ENCODE assay signal across 25 mouse cellular contexts in genomic region chr8:127025775-127026174, GRCm38 (mm10). TPM values are rescaled to one million over a fixed set of nuclear protein-coding genes. Genes with fewer than 3 reads are reported as not detected.
DNase-seq lines count a peak whose midpoint lies in the region; ATAC-seq and TF ChIP-seq lines count a peak whose summit lies in the region.
"Had no signal": no experiment of that assay in that cellular context is flagged by ENCODE, and none has a peak within 500 bp of the region (broad histone marks: within the 10 kb centered on the region; RNA-seq: fewer than 3 reads in every experiment).

No protein-coding gene starts in this region.

- H3K4me1 ChIP-seq in kidney, embryonic 14.5 days (ENCODE audit: control insufficient read depth, insufficient read depth, low read length) = no peaks in the 10 kb centered on the region
- no peaks in the 10 kb centered on the region for H3K4me1 ChIP-seq in lung, embryonic 16.5 days (replicated peaks; ENCODE audit: control insufficient read depth, insufficient read depth, low read length)
- H3K4me1 ChIP-seq in lung, postnatal 0 days (ENCODE audit: insufficient read depth, low read depth, low read length) = no peaks in the 10 kb centered on the region
- no peaks in the 10 kb centered on the region for H3K4me1 ChIP-seq in limb, embryonic 15.5 days
- H3K4me1 ChIP-seq: forebrain, embryonic 13.5 days; hindbrain, embryonic 15.5 days; midbrain, embryonic 15.5 days; neural tube, embryonic 12.5 days had no signal

- H3K4me3 ChIP-seq in kidney, embryonic 14.5 days (ENCODE audit: low read length) = no peak overlapping the region
- 0 out of 2 replicates have a peak overlapping the region, but pooled peaks have one; percentile 13 for H3K4me3 ChIP-seq in lung, embryonic 16.5 days (ENCODE audit: low read length)
- no peak overlapping the region for H3K4me3 ChIP-seq in lung, postnatal 0 days (ENCODE audit: low read depth, low read length)
- no peak overlapping the region for H3K4me3 ChIP-seq in limb, embryonic 15.5 days
- H3K4me3 ChIP-seq: erythroblast, embryonic 14.5 days; forebrain, embryonic 13.5 days; heart, adult 2 months; hindbrain, embryonic 15.5 days; layer of hippocampus, adult 2 months; midbrain, embryonic 15.5 days; neural tube, embryonic 12.5 days had no signal

- TF ChIP-seq CTCF in lung, postnatal 0 days (IDR thresholded peaks at IDR 0.05) = no peak

- H3K9me3 ChIP-seq in kidney, embryonic 14.5 days (ENCODE audit: control insufficient read depth, low read length) = no peaks in the 10 kb centered on the region
- no peaks in the 10 kb centered on the region for H3K9me3 ChIP-seq in lung, embryonic 16.5 days (ENCODE audit: control insufficient read depth, low read length)
- H3K9me3 ChIP-seq in lung, postnatal 0 days (ENCODE audit: low read length) = no peaks in the 10 kb centered on the region
- H3K9me3 ChIP-seq in limb, embryonic 15.5 days = no peaks in the 10 kb centered on the region
- H3K9me3 ChIP-seq: forebrain, embryonic 13.5 days; hindbrain, embryonic 15.5 days; midbrain, embryonic 15.5 days; neural tube, embryonic 12.5 days had no signal

- 51% methylated on average over 11 of the region's 11 CpGs for WGBS in kidney, embryonic 14.5 days
- whole genome bisulfite sequencing in lung, embryonic 16.5 days = 45% methylated on average over 11 of the region's 11 CpGs
- 58% methylated on average over 11 of the region's 11 CpGs for WGBS in lung, postnatal 0 days
- WGBS in limb, embryonic 15.5 days = 48% methylated on average over 11 of the region's 11 CpGs

- peak overlapping the region; percentile 21; the same call in 1 of the 2 replicates for H3K4me2 ChIP-seq in kidney, embryonic 14.5 days (replicated peaks; ENCODE audit: low read depth, low read length)
- peak overlapping the region; percentile 26 for H3K4me2 ChIP-seq in lung, embryonic 16.5 days (ENCODE audit: low read depth, low read length)
- H3K4me2 ChIP-seq in lung, postnatal 0 days (replicated peaks; ENCODE audit: low read depth, low read length) = no peak overlapping the region; the same call in 1 of the 2 replicates
- no peak overlapping the region for H3K4me2 ChIP-seq in limb, embryonic 15.5 days
- H3K4me2 ChIP-seq: forebrain, embryonic 13.5 days; hindbrain, embryonic 15.5 days; midbrain, embryonic 15.5 days; neural tube, embryonic 12.5 days had no signal

- no peak for TF ChIP-seq EP300 in lung, postnatal 0 days (IDR thresholded peaks at IDR 0.05)

- no peaks in the 10 kb centered on the region for H3K27me3 ChIP-seq in kidney, embryonic 14.5 days (ENCODE audit: control insufficient read depth, insufficient read depth, low read length)
- no peaks in the 10 kb centered on the region for H3K27me3 ChIP-seq in lung, embryonic 16.5 days (ENCODE audit: control insufficient read depth, insufficient read depth, low read depth, low read length)
- H3K27me3 ChIP-seq in lung, postnatal 0 days (replicated peaks; ENCODE audit: insufficient read depth, low read length) = no peaks in the 10 kb centered on the region
- no peaks in the 10 kb centered on the region for H3K27me3 ChIP-seq in limb, embryonic 15.5 days
- H3K27me3 ChIP-seq: forebrain, embryonic 13.5 days; hindbrain, embryonic 15.5 days; midbrain, embryonic 15.5 days; neural tube, embryonic 12.5 days had no signal

- DNase-seq in kidney, postnatal 10 days = no peak
- no peak for DNase-seq in lung, postnatal 0 days (ENCODE audit: low spot score)
- no peak for DNase-seq in left cerebral cortex, postnatal 14 days (ENCODE audit: low spot score in 2 of 2)
- DNase-seq in B cell, adult 2 months = no peak
- DNase-seq in right cerebral cortex, postnatal 10 days (ENCODE audit: low spot score in 2 of 2) = no peak
- DNase-seq: adrenal gland, postnatal 14 days; cerebellum, adult 9-10 months; gastrocnemius, postnatal 36 days; heart, adult 2 months; heart, postnatal 36 days; layer of hippocampus, postnatal 36 days; liver, postnatal 0 days; right cerebral cortex, postnatal 25 days; spleen, adult 18-20 months; thymus, adult 2 months had no signal

- H3K9ac ChIP-seq in kidney, embryonic 14.5 days (ENCODE audit: low read depth, low read length) = no peak overlapping the region
- H3K9ac ChIP-seq in lung, embryonic 16.5 days (ENCODE audit: low read length) = no peak overlapping the region
- H3K9ac ChIP-seq in lung, postnatal 0 days (replicated peaks; ENCODE audit: low read depth) = no peak overlapping the region
- H3K9ac ChIP-seq in limb, embryonic 15.5 days = no peak overlapping the region
- H3K9ac ChIP-seq: forebrain, embryonic 13.5 days; hindbrain, embryonic 15.5 days; liver, postnatal 0 days; midbrain, embryonic 15.5 days; neural tube, embryonic 12.5 days had no signal

- no peak for ATAC-seq in kidney, embryonic 14.5 days (ENCODE audit: low FRiP score, low TSS enrichment)
- 0 out of 2 replicates have a peak, but pooled peaks have one; percentile 43 for ATAC-seq in lung, embryonic 16.5 days (ENCODE audit: low read depth)
- no peak for ATAC-seq in lung, postnatal 0 days
- no peak for ATAC-seq in limb, embryonic 15.5 days (ENCODE audit: insufficient number of reproducible peaks, low FRiP score, low TSS enrichment, low read depth)
- ATAC-seq: forebrain, embryonic 13.5 days; liver, postnatal 0 days; midbrain, embryonic 15.5 days had no signal

- intact Hi-C loops in left cerebral cortex, postnatal 14 days (cut with DNase I) = no loop called here

- no peaks in the 10 kb centered on the region for H3K36me3 ChIP-seq in kidney, embryonic 14.5 days (ENCODE audit: control insufficient read depth, insufficient read depth, low read length)
- H3K36me3 ChIP-seq in lung, embryonic 16.5 days (ENCODE audit: control insufficient read depth, insufficient read depth, low read length) = no peaks in the 10 kb centered on the region
- H3K36me3 ChIP-seq in lung, postnatal 0 days (ENCODE audit: insufficient read depth, low read length) = no peaks in the 10 kb centered on the region
- H3K36me3 ChIP-seq in limb, embryonic 15.5 days = no peaks in the 10 kb centered on the region
- H3K36me3 ChIP-seq: hindbrain, embryonic 15.5 days; midbrain, embryonic 15.5 days; neural tube, embryonic 12.5 days had no signal

- H3K27ac ChIP-seq in kidney, embryonic 14.5 days (ENCODE audit: low read depth, low read length) = no peak overlapping the region
- H3K27ac ChIP-seq in lung, embryonic 16.5 days (ENCODE audit: low read length) = no peak overlapping the region
- no peak overlapping the region for H3K27ac ChIP-seq in lung, postnatal 0 days (ENCODE audit: low read length)
- H3K27ac ChIP-seq in limb, embryonic 15.5 days = peak overlapping the region; percentile 54
- H3K27ac ChIP-seq: forebrain, embryonic 13.5 days; heart, adult 2 months; hindbrain, embryonic 15.5 days; layer of hippocampus, adult 2 months; macrophage; midbrain, embryonic 15.5 days; neural tube, embryonic 12.5 days had no signal

RNA-seq across cellular contexts. Expression of gene Pard3, which starts 37.9 kb away (rescaled TPM):
- polyA plus RNA-seq in kidney, embryonic 14.5 days (2014; fragmentation: Nextera tagmentation; extraction: Ambion mirVana) = 20.1 and 36.9 TPM in 2 replicates
- 19.0 and 19.4 TPM in 2 replicates for polyA plus RNA-seq in lung, embryonic 16.5 days (2015; fragmentation: Nextera tagmentation; extraction: Ambion mirVana)
- 13.2 and 16.2 TPM in 2 replicates for polyA plus RNA-seq in lung, postnatal 0 days (2015; fragmentation: Nextera tagmentation; extraction: Ambion mirVana)
- 31.4 and 37.8 TPM in 2 replicates for polyA plus RNA-seq in limb, embryonic 15.5 days (2015; fragmentation: Nextera tagmentation; extraction: Ambion mirVana)
- total RNA-seq in left cerebral cortex, postnatal 14 days (2021) = 10 to 100 TPM; 12.0 to 13.2 TPM
- polyA plus RNA-seq: macrophage had no signal

RNA-seq across cellular contexts. Expression of gene Rbm34, which starts 54.9 kb away (rescaled TPM):
- polyA plus RNA-seq in kidney, embryonic 14.5 days (2014; fragmentation: Nextera tagmentation; extraction: Ambion mirVana) = 28.7 and 33.0 TPM in 2 replicates
- 16.7 and 17.1 TPM in 2 replicates for polyA plus RNA-seq in lung, embryonic 16.5 days (2015; fragmentation: Nextera tagmentation; extraction: Ambion mirVana)
- 15.5 and 18.9 TPM in 2 replicates for polyA plus RNA-seq in lung, postnatal 0 days (2015; fragmentation: Nextera tagmentation; extraction: Ambion mirVana)
- 22.2 and 22.3 TPM in 2 replicates for polyA plus RNA-seq in limb, embryonic 15.5 days (2015; fragmentation: Nextera tagmentation; extraction: Ambion mirVana)
- 10 to 100 TPM; 12.8 to 14.1 TPM for total RNA-seq in left cerebral cortex, postnatal 14 days (2021)

Comparison
In these comparisons a context has a peak if more than half of its experiments do, and no peak if none do; other contexts are left out.
1. H3K4me2 ChIP-seq: peak in kidney, embryonic 14.5 days (single experiment) and lung, embryonic 16.5 days (single experiment); none in lung, postnatal 0 days (single experiment) and limb, embryonic 15.5 days (single experiment).